Mouse (Mus musculus) kidney, adult 8-10 months (tissue): ENCODE measurements around the gene Rab40c.

Source experiments
- DNase-seq, 2 experiments: peaks; one replicate each; pipeline ENCODE4 v3.0.0; 2022

Gene Rab40c

DNA sequence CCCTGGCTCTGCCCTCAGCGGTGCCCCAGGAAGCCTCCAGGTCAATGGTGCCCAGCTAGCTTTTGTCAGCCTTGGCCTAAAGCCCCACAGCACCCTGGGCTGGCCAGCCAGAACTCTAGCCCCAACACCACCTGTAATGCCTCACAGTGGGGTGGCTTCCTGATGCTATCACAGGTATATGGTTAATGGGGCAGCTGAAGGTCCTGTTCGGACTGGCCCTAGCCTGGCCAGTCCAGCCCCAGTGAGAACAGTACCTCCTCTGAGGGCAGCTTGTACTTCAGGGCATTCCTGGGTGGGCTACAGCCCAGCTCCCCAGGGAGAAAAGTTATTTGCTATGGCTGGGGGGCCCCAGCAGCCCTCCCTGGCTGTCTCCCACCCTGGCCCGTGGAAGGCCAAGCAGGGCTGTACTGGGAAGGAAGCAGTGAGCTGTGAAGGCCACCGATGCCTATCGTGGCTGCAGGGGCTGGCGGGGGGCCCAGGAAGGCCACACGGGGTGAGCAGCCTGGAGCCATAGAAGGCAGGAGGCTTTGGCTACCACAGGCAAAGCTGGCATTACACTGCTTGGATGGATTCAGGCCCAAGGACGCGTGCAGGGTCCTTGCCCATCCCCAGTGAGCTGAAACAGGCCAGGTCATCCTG is 26.1 kb upstream of the Rab40c start:
- DNase-seq = peak; percentile 69 to 79

DNA sequence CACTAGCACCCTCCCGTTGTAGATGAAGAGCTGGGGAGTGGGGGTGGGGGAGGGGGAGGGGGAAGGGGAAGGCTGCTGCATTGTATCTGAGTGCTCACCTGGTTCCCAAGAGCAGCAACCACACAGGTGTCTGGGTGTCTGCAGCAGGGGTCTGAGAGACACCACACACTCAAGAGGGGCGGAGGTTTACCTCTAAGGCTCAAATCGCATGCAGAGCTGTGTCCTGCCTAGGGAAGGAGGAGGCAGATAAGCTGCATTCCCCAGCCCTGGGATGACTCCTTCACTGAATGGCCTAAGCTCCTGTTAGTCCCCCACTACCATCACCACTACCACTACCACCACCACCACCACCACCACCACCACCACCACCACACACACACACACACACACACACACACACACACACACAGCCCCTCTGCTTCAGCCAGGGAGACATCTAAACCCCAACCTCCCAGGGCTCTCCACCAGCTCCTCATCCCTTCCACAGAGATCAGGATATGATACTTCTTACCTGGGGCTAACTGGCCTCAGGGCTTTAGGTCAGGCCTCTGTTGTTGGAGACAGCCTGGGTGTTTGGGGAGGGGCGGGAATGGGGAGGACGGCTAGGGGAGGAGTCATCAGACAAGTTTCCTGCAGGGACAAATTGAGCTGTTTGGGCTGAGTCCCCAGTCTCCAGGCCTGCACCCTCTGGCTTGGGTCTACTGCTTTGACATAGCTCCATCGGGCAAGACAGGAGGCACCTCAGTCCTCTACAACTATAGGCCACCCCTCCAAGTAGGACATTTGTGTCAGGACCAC is 25.0 kb upstream of the Rab40c start, which contains the start of the genes Pigq and Nhlrc4:
Gene Pigq, minus strand, starts transcription at position 571 of the 798 bp plus-strand sequence.
Gene Nhlrc4, minus strand, starts transcription at position 596 of the 798 bp plus-strand sequence.
- no peak for DNase-seq

DNA sequence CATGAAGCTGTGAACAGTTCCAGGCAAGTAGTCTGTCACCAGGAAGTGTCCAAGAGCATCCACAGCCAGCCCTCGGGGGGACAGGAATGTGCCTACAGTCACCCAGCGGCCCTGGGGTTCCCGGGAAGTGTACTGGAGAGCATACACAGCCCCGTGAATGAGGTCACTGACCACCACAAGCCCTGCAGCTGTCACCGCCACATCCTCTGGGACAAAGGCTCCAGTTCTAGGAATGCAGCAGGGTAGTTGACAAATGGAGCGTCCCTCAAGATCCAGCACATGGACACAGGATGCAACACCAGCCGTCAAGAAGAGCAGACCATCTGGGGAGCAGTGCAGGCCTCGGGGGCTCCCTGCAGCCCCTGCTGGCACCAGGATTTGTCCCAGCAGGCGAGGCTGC is 24.2 kb upstream of the Rab40c start:
- DNase-seq = no peak

DNA sequence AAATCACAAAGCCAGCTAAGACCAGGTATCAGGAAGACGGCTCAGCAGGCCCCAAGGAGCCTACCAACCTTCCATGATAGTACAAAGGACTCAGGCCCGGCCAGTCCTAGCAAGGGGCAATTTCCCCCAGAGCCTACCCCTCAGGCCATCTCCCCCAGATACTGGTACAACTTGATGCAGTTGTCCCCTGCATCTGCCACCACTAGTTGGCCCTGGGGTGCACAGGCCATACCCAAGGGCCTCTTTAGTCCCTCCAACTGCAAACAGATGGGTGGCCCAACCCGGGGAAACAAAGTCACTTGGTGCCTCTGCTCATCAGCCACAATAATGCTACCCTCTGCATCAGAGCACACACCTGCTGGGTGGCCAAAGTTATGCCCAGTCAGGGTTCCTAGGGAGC is 23.7 kb upstream of the Rab40c start:
- DNase-seq = no peak

DNA sequence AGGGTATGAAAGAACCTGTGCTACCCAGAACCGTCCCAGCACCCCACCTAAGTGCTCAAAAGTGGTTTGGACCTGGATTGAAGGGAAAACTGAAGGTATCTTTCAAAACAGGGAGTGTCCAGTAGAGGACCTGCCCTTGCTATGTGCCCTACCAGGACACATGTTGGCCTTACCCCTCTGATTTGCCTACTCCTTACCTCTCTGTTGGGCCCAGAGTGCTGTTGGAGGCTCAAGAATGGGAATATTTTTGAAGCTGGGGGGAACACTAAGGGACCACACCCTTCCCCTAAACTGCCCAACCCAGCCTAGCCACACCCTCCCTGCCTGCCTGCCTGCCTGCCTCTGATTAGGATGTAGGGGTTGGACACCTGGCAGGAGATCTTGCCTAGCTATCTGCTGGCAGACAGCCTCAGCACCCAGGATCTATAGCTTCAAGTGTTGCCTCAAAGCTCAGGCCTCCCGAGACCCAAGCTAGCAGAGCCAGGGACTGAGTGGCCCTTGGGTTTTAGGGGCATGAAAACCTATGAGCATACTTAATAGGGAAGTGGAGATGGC is 23.1 kb upstream of the Rab40c start:
- no peak for DNase-seq

DNA sequence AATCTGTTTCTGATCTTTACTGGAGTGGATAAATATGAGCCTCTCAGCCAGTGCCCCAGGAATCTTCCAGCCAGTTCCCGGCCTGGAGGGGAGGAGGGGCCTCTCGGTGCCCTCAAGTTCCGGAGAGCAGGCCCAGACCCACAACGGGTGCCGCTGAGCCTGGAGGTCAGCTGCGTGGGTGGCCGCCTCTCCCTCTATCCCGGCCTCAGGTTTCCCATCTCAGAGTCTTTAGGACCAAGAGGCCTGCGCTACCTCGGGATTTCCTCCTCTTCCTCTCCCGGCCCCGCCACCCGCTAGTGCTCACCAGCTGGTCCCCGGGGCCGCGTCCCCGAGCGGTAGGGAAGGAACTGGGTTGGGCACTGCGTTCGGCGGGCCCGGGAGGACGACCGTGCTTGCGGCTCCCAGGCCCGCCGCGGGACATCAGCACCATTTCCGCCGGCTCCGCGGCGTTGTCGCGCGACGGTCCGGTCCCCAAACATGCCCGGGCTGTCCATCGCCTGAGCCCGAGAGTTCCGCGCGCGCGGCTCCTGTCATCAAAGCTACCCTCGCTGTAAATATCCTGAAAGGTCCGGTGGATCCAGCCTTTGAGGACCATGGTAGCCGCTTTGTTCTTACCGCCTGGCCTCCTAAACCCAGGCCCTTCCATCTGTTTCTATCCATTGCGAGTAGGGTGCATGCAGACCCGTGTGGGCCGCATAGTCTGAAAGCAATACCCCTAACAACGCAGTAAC is 22.1 kb upstream of the Rab40c start:
- peak; percentile 53 to 68 for DNase-seq

DNA sequence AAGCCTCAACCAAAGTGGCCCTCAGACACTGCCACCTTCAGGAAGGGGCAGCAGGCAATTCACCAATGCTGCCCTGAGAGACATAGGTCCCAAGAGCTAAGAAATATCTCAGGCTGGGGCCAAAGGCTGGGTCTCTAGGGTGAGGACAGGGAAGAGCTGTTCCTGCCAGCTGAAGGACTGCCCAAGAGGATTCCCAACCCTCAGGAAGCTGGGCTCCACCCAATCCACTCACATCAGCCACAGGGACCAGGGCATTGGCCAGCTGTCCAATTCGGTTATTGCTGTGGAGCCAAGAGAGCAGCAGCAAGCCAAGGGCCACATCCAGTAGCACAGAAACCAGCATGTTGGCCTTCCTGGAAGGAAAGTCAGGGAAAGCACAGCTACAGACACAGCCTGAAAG is 15.0 kb upstream of the Rab40c start:
- no peak for DNase-seq

DNA sequence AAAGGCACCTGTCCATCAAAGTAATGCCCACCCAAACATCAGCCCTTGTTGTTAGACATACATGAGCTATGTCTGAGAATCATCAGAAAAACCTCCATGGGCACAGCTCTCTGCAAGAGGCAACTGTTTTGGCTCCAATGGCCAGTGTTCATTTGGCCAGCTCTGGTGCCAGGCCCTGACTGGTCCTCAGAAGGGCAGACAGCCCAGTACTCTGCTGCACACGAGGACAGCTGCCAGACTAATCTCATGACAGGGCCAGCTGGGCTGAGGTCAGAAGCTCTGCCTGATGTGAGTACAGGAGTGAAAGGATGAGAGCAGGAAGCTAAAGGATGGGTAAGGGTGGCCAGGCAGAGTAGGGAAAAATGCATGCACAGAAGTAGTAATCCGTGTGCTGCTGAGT is 5.8 kb upstream of the Rab40c start:
- no peak for DNase-seq

DNA sequence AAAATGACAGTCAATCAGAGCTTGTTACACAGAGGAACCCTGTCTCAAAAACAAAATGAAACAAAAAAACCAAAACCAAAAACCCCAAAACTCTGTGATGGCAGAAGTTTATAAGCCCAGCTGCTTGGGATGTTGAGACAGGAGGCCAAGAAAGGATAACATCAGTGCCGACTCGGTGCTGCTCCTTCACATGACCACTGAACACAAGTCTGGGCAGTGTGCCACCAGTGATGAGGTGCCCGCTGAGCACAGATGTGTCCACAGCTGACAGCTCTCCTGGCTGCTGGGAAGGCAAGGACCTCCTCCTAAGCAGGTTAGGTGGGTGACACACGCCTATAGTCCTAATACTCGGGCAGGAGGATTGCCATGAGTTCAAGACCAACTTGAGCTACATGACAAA is 2.6 kb upstream of the Rab40c start:
- DNase-seq = peak in 1 of 2 experiments; percentile 46

DNA sequence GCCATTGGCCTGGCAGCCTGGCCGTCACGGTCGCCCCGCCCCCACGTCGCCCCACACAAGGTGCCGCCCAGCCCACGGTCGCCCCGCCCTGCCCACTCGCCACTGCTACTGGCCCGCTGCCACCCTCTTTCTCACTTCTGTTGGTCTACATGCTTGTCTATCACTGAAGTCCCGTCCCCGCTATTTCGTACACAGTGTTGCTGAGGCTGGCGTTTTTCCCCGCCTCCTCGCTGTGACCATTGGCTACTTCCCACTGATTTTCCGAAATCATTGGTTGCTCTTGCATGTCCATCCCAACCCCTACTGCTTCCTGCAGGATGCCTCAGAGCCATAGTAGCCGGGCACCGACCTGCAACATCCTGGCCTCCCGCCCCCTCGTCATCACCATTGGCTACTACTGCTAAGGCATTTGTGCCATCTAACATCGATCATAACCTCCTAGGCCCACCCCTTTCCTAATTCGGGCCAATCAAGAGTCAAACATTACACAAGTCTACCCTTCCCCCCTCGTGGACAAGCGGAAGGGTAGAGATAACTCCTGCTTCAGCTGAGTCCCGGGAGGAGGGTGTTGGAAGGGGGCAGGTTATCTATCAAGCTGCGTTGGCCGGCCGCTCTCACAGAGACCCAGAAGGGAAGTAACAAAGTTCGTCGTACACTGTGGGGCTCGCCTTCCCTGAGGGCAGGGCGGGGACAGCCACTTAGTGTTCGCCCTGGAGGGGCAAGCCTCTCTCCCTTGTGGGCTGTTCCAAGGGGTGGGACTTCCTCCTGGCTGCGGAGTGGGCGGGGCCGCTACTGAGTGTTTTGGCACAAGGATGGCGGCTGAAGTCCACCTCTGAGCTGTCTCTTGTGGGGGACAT is 487 bp upstream of the Rab40c start:
- DNase-seq = peak; percentile 100

DNA sequence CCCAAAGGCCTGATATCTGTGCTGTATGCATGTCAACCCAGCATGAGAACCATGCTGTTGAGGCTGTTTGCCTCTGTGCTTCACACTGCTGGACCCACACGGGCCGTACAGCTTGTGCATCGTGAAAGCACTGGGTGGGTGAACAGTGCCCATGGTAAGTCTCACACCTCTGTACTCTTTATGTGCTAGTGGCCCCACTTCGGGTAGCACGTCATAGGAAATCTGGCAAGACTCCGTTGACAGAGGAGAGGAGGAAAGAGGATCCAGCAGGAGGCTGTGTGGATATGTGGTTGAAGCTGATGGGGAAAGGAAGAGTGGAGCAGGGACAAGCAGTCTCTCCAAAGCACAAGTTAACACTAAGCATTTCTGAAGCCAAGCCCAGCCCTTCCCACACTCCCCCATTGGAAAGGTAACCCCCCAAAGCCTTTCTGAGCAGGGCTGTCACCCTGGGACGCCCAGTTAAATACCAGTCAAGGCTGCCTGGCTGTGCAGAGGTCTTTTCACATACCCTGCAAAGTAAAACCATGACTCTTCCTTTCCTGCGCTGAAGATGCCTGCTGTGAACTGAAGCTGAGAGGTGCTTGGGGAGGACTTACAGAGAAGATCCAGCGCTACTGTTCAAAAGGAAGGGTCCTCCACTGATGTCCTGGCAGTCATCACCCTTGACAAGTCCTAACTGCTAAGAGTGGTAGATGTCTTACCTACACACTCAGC is 1.3 kb downstream of the Rab40c start:
- DNase-seq = no peak

DNA sequence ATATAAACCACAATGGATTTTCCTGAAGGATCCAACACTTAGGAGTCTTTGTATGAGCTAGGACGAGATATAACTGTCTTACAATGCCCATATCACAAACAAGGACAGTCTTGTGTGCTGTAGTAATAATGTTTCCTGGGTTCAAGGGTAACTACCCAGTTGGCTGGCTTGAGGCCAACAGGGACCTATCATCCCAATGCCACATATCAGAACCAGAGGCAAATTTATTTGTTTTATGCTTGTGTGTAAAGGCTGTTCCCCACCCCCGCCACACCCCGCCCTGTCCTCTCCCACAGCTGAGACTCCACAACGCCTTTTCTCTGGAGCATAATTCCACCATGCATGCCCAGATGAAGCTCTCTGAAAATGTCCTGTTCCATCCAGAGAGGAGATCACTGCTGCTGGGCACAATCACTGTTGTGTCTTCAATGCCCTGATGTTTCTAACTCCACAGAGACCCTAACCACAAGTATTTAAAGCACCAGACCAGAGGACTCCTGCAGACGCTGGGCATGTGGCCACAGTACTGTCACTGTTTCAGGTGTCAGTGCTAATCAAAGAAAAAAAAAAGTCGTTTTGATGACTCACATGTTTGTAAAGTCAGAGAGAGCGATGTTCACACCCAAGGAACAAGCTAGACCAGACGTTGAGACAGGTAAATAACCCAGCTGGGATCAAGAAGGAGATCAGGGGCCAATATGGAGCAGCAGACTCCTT is 2.4 kb downstream of the Rab40c start:
- no peak for DNase-seq

DNA sequence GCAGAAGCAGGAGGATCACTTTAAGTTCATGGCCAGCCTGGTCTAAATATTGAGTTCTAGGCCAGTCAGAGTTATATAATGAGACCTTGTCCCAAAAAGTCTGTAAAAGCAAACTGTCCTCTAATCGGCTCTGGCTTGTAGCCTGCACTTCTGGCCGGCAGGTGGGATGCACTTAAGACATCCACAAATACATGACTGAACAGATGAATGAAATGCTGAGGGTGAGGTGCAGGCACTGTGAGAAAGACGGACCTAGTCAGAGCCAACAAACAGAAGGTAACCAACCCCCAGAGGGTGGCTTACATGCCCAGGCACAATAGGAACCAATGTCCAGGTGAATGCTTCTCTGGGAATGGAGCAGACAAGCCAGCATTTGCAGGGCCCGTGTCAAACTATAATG is 5.2 kb downstream of the Rab40c start:
- DNase-seq = no peak

DNA sequence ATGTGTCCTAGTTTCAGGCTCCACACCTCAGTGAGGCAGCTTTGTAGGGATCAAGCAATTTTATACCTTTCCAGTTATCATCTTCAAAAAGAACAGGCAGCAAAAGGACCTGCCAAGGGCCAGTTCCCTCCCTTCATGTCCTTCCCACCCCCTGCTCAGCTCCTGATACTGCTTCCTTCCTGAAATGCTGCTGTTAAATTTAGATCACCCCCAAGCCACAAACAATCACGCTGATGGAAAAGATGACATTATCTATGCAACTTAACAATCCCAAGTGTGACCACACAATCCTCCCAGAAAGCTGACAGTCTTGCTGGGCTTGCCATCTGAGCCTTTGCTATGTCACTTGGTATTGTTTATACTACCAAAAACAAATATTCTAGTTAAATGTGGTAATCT is 5.7 kb downstream of the Rab40c start:
- no peak for DNase-seq

DNA sequence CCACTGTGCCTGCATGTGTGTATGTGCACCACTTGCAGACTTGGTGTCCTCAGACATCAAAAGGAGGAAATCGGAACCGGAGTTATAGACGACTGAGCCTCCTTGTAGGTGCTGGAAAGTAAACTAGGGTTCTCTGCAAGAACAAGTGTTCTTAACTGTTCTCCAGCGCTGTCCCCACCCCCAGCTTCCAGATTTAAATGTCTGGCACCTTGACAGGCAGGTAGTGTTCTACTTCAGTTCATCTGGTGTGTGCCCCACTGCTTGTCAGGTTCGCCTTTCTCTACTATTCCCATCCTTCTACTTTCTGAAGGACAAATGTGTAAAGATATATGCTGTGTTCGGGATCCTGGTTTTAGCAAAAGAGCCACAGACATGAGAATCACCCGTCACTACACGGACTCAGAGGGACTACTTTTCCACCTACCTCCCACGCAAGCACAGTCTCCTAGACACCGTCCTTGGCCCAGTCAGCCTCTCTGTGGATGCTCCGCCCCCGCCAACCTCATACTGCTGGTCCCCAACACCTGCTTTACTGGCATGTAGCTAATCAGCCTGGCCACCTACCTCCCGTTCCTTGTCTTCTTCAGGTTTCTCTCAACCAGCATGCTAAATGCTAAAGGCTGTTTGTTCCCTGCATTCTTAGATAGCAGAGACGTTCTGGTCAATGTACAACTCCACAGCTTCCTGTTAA is 6.2 kb downstream of the Rab40c start:
- peak; percentile 41 to 48 for DNase-seq

DNA sequence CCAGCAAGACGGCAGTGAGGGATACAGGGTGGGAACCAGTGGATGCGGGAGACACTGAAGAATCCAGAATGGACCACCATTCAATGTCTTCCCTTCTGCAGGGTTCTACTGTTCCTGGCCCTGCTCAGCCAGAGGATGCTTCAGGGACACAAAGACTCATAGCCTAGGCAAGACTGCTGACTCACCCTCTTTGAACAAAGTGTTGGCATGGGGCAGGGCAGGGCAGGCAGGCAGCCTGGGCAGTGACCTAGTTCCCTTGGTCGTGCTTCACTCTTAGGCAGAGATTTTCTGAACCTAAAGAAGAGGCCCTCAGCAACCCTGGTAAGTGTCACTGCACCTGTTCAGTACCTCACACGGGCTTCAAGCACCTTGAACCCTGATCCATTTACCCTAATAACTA is 7.7 kb downstream of the Rab40c start:
- peak; percentile 30 to 41 for DNase-seq

DNA sequence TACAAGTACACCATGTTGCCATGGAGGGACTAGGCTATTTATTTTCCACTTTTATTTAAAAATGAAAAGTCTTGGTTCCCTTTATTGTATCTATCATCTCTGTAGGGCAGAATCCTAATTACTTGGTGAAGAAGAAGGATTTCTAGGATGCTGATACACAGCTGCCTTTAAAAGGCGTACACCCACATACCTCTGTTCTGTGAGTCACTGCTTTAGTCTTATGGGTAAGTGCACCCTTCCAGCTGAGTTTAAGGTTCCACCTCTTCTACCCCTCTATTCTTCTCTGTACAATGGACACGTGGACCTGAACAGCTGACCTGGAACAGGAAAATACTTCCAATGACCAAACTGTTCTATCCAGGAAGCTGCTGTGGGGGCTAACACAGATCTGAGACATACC is 11.9 kb downstream of the Rab40c start:
- no peak for DNase-seq

DNA sequence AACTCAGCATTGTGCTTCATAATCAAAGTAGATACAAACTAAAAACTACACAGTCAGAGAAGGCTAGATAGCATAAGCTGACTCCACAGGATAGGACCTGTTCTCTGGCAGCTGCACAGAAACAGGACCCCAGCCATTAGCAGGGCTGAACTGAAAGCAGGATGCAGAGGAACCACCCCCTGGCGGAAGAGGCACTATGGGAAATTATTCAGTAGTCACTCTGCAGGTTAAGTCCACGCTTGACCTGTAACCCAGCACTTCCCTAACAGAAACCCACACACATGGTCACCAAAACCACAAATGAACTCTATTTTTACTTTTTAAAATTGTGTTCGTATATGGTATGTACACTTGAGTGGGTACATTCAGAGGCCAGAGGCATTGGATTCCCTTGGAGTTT is 16.5 kb downstream of the Rab40c start:
- DNase-seq = no peak

DNA sequence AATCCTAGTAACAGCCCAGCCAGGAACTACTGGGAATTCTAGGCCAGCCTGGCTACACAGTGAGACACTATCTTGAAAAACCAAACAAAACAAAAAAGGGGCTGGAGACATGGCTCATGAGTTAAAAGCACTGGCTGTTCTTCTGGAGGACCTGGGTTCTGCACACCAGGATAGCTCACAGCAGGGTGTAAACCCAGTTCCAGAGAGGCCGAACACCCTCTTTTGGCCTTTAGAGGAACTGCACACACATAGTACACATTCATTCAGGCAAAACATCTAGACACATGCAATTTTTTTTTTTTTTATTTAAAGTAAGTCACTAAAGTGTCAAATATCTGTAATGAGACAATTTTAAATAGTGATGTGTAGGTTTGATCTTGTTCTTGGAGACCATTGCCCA is 19.3 kb downstream of the Rab40c start:
- no peak for DNase-seq

DNA sequence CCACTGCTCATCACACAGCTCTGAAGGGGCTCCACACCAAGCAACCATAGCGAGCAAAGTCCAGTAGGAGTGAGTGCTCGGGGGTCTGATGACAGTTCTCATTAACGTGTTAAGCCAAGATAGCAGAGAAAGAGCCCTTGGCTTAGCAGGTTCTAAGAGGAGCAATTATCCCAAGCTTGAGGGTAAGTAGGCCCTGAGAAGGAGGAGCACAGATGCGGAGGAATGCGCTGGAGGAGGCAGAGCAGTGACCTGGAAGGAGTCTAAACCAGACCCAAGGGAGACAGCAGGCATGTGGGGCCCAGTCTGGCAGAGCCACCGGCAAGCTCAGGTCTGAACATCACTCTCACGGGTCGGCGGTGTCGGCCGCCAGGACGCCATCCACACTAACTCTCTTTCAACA is 23.6 kb downstream of the Rab40c start:
- DNase-seq = no peak

DNA sequence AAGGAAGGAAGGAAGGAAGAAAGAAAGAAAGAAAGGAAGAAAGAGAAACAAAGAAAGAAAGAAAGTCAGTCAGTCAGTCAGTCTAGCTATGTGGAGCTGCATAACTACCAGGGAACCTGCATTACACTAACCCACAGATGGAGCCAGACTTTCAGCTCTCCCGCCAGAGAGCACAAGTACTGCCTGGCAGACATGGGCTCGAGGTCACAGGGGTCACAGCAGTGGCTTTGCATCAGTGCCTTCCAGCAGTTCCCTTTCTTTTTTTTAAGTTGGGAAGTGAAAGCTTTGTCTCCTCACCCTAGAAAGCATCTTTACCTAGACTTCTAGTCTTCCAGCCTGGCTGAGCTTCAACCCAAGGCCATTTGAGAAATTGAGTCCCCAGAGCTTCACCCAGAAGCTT is 24.1 kb downstream of the Rab40c start:
- DNase-seq = peak; percentile 52 to 55
